Mouse (Mus musculus) stomach, postnatal 0 days (tissue): ENCODE measurements around the gene Slc47a2.

ENCODE experiments used
- CTCF ChIP-seq: IDR thresholded peaks from 2 replicates; pipeline ENCODE4 v1.5.1; 2016; ENCODE audit warnings: antibody characterized with exemption, low read depth, mild to moderate bottlenecking, moderate library complexity
- EP300 ChIP-seq: optimal IDR thresholded peaks from 2 replicates; pipeline ENCODE3; 2016; ENCODE audit warnings: antibody characterized with exemption

- TF ChIP-seq CTCF (peak; percentile 77), EP300 (no peak)
Measured at GRCm38 (mm10) chr11:61388012-61388411, 45.4 kb upstream of the Slc47a2 start.
